Mouse (Mus musculus) limb, embryonic 10.5 days (tissue): ENCODE data around the gene Ssbp2. TPM values are rescaled to one million over a fixed set of nuclear protein-coding genes. Genes with fewer than 3 reads are reported as not detected.

Experiments
- DNase-seq: peaks from one replicate; pipeline ENCODE4 v3.0.0-alpha.2; 2017; ENCODE audit warnings: low spot score
- H3K27ac ChIP-seq: fragments of 300-500 bp; sonication (generic); 2 replicates; pipeline ENCODE4 v1.5.1; 2016; ENCODE audit warnings: mild to moderate bottlenecking
- H3K27me3 ChIP-seq: fragments of 300-500 bp; sonication (generic); 2 replicates; pipeline ENCODE4 v1.6.1; 2016; ENCODE audit warnings: low read depth, mild to moderate bottlenecking; ENCODE audit not compliant: poor library complexity, severe bottlenecking
- H3K36me3 ChIP-seq: fragments of 300-500 bp; sonication (generic); 2 replicates; pipeline ENCODE4 v1.6.1; 2016; ENCODE audit warnings: mild to moderate bottlenecking, moderate library complexity
- H3K4me1 ChIP-seq: fragments of 300-500 bp; sonication (generic); 2 replicates; pipeline ENCODE4 v1.6.1; 2016
- H3K4me3 ChIP-seq: fragments of 300-500 bp; sonication (generic); 2 replicates; pipeline ENCODE4 v1.5.1; 2016; ENCODE audit warnings: mild to moderate bottlenecking, moderate library complexity
- H3K9me3 ChIP-seq: fragments of 300-500 bp; sonication (generic); replicated peaks from 2 replicates; pipeline ENCODE4 v1.6.1; 2016; ENCODE audit warnings: mild to moderate bottlenecking
- WGBS: fragments of 180-500 bp; shearing (Covaris S2); methylation state at CpG from one replicate; pipeline ENCODE4 v1.1.7; 2016; 5-methylcytosine and 5-hydroxymethylcytosine counted together
- polyA plus RNA-seq: library from polyadenylated mRNA; unstranded; fragments of >200 nt; fragmentation: Nextera tagmentation; extraction: Ambion mirVana; gene quantifications from 2 replicates; pipeline ENCODE4 v1.2.1, GENCODE M21; 2016

Ssbp2 gene
- polyA plus RNA-seq, 1 experiment from 2014 or later, result 183 TPM

DNA sequence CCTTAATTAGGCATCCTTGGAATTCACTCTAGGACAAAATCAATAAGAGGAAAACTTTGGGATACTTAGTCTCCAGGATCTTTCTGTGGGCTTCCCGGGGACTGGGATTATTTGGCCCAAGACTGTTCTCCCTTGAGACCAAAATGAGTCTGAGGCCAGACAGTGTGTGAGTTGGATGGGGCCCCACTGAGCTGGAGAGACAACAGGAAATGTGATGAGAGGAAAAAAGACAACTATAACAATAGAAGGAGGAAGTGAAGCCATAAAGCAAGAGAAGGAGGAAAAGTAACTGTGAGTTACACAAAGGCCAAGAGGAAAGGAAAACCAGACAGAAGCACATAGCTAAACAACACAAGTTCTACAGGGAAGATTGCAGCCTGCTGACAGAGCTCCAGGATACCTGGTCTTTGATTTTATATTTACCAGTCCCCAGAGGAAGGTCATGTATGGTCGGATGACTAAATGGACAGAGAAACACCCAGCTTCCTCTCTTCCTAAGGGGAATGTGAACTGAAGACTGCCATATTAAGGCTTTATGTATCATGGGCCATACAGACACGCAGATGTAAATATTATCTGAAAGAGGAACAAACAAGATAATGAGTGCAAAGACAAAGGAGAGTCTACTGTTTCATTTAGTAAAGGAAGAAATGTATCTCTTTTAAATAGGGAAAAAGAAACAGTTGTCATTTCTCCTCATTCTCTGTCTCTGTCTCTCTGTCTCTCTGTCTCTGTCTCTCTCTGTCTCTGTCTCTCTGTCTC lies 8.5 kb upstream of the Ssbp2 start:
- DNase-seq, result no peak
- Histone ChIP-seq H3K4me1 (no peaks in the 10 kb centered on the region), H3K4me3 (no peak overlapping the region), H3K36me3 (no peaks in the 10 kb centered on the region), H3K27ac (no peak overlapping the region), H3K9me3 (no peaks in the 10 kb centered on the region), H3K27me3 (no peaks in the 10 kb centered on the region)
- WGBS, result 82% methylated on average over 3 of the region's 3 CpGs

DNA sequence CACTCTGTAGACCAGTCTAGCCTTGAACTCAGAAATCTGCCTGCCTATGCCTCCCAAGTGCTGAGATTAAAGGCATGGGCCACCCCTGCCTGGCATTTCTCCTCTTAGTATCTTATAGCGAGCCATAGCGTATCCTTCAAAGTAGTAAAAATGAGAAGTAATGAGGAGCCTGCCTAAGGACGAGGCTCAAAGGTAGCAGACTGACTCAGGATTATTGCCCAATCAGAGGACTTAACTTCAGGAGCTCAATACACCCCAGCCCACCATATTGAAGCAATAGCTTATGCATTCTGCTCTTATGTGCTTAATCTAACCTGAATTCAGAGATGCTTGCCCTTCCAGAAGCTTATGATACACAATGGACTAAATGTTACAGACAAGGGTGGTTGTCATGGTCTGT lies 7.8 kb upstream of the Ssbp2 start:
- DNase-seq, result no peak
- H3K4me3 ChIP-seq, result no peak overlapping the region
- 85% methylated on average over 3 of the region's 3 CpGs for WGBS
- no peaks in the 10 kb centered on the region for H3K27me3 ChIP-seq
- no peaks in the 10 kb centered on the region for H3K9me3 ChIP-seq
- no peaks in the 10 kb centered on the region for H3K36me3 ChIP-seq
- no peaks in the 10 kb centered on the region for H3K4me1 ChIP-seq
- no peak overlapping the region for H3K27ac ChIP-seq

DNA sequence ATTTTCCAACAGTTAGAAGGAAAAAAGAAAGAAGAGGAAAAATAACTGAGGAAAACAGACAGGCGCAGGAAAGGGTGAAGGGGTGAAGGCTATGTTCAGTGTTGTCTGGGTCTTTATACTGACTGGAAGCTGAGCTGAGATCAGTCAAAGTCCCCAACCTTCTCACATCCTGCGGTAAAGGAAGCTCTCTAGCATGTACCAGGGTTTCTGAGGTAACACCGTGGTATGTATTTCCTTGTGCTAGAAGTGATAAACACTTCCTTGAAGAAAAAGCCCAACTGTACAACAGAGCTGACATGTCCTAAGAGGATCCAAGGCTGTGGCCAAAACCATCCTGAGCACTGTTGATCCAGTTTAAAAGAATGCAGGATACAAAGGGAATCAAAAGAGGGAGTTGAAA lies 6.8 kb upstream of the Ssbp2 start:
- no peaks in the 10 kb centered on the region for H3K27me3 ChIP-seq
- no peak overlapping the region for H3K27ac ChIP-seq
- WGBS, result 94% methylated on average over 3 of the region's 3 CpGs
- H3K4me1 ChIP-seq, result peaks cover 2% of the 10 kb centered on the region; the same call in 1 of the 2 replicates
- no peak for DNase-seq
- H3K4me3 ChIP-seq, result no peak overlapping the region
- H3K9me3 ChIP-seq, result no peaks in the 10 kb centered on the region
- no peaks in the 10 kb centered on the region for H3K36me3 ChIP-seq

DNA sequence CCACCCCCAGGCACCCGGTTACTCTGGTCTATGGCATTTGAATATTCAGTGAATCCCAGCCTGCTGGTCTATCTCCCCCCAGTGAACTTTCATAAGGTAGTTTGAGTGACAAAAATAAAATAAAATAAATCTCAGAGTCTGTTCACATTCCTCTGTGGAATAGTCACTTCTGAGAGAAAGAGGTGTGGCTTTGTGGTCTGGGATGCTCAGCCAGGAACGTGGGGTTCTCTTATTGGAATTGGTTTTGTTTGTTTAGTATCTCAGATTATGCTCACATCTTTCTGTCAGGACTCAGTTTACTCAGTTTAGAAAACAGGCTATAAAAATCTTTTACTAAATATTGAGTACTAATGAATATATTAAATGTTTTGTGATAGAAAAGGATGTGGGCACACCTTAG lies 4.0 kb upstream of the Ssbp2 start:
- Histone ChIP-seq H3K9me3 (no peaks in the 10 kb centered on the region), H3K4me3 (no peak overlapping the region), H3K36me3 (no peaks in the 10 kb centered on the region), H3K4me1 (peaks cover 24% of the 10 kb centered on the region), H3K27ac (no peak overlapping the region), H3K27me3 (no peaks in the 10 kb centered on the region)
- WGBS, result 74% methylated on average over 2 of the region's 2 CpGs
- DNase-seq, result no peak

DNA sequence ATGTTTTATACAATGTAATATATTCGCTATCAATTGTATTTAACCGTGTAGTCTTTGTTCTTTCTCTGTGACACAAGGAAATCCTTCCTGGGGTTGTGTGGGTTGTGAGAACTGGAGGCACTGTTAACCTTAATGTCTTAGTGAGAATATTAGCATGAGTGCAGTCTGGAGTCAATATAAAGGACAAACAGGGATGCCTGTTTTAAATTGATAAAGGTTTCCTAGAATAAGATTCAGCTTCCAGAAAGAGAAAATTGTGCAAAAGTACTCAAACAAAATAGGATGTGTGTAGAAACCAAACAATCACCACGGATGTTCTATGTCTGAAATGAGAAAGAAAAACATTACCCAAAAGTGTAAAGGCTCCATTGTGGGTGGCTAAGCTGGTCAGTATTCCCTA lies 3.3 kb upstream of the Ssbp2 start:
- Histone ChIP-seq H3K4me1 (peaks cover 24% of the 10 kb centered on the region), H3K27ac (no peak overlapping the region), H3K4me3 (no peak overlapping the region), H3K27me3 (no peaks in the 10 kb centered on the region), H3K36me3 (no peaks in the 10 kb centered on the region), H3K9me3 (no peaks in the 10 kb centered on the region)
- no peak for DNase-seq
- WGBS, result 90% methylated on average over 3 of the region's 3 CpGs

DNA sequence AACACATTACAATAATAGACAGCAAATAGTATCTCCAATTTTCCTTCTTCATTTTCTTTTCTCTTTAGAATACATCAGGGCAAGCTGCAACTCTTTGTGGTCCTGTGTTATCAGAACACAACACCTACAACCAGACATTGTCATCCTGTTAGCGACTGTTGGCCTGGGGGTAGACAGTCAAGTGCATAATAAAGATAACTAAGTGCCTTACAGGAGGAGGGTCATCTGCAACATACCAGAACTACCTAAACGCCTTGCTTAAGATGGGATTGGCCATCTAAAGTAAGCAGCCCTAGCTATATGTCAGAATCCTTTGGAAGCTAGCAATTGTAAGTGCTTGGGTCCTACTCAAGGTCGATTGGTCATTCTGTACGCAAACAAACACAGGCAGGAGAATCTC lies 2.1 kb upstream of the Ssbp2 start:
- Histone ChIP-seq H3K27me3 (no peaks in the 10 kb centered on the region), H3K27ac (no peak overlapping the region), H3K4me1 (peaks cover 32% of the 10 kb centered on the region), H3K9me3 (no peaks in the 10 kb centered on the region), H3K4me3 (no peak overlapping the region), H3K36me3 (no peaks in the 10 kb centered on the region)
- 80% methylated on average over 4 of the region's 4 CpGs for whole genome bisulfite sequencing
- DNase-seq, result no peak

DNA sequence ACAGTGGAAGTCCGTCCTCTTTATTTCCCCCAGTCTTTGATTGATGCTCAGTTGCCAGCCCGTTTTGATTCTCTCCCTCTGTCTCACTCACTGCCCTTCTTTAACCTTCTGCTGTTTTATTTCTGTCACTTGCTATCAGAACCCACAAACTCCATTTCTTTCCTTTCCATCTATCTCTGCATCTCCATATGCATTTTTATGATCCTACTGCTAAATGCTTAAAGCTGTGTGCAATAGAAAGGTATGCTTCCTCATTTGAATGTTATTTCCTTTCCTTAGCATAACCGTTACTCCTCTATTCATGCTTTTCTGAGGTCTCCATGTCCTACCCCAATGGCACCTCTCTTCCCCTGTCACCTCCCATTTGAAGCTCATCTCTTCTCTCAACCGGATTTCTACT lies 594 bp upstream of the Ssbp2 start:
- Histone ChIP-seq H3K9me3 (no peaks in the 10 kb centered on the region), H3K36me3 (no peaks in the 10 kb centered on the region), H3K27me3 (no peaks in the 10 kb centered on the region), H3K27ac (peak overlapping the region; percentile 98), H3K4me3 (no peak overlapping the region), H3K4me1 (peaks cover 36% of the 10 kb centered on the region)
- no peak for DNase-seq
- WGBS, result 26% methylated on average over 4 of the region's 4 CpGs

DNA sequence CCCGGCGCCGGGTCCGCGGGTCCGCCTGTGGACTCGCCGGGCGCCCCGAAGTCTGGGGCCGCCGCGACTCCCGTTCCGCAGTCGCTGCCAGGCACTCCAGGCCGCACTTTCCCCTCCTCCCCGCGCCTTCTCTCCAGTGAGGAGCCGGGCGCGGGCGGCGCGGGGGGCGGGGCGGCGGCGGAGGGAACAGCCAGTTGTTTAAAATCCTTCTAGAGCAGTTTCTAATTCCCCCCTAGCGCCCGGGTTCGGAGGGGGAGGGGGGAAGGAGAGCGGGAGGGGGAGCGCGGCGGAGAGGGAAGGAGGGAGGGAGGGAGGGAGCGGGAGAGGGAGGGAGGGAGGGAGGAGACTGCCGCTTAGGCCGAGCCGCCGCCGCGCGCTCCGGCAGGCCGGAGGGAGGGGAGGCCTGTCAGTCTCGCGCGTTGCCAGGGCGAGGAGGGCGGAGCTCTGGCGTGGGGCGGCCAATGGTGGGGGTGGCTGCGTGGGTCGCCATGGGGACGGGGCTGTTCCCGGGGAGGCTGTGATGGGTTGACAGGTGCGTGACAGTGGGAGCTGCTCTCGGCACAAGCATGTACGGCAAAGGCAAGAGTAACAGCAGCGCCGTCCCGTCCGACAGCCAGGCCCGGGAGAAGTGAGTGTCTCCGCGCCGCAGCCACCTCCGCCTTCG lies 670 bp downstream of the Ssbp2 start:
- Histone ChIP-seq H3K4me1 (peaks cover 39% of the 10 kb centered on the region), H3K9me3 (no peaks in the 10 kb centered on the region), H3K4me3 (peak overlapping the region; percentile 99), H3K27ac (peak overlapping the region; percentile 98), H3K27me3 (no peaks in the 10 kb centered on the region), H3K36me3 (no peaks in the 10 kb centered on the region)
- DNase-seq, result peak; percentile 100
- WGBS, result under 1% methylated on average over 43 of the region's 70 CpGs

DNA sequence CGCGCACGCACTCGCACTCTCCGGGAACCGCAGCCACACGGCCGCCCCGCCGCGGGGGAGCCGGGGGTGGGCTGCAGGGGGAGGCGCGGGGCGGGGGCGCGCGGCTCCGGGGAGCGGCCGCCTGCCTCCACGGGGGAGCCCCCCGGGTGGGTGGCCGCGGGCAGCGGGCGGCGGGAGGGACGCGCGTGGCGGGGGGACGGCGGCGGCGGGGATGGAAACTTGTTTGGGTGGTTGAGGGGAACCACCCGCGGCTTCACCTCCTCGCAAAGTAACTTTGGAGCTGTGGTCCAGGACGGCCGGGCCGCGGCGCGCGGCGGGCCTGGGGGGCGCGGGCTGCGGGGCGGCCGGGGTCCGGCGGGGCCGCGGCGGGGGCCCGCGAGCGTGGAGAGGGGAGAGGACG lies 1.2 kb downstream of the Ssbp2 start:
- H3K9me3 ChIP-seq, result no peaks in the 10 kb centered on the region
- DNase-seq, result no peak
- peaks cover 39% of the 10 kb centered on the region for H3K4me1 ChIP-seq
- no peaks in the 10 kb centered on the region for H3K36me3 ChIP-seq
- 1% methylated on average over 35 of the region's 61 CpGs for WGBS
- H3K27me3 ChIP-seq, result no peaks in the 10 kb centered on the region
- H3K27ac ChIP-seq, result peak overlapping the region; percentile 98
- peak overlapping the region; percentile 99 for H3K4me3 ChIP-seq

DNA sequence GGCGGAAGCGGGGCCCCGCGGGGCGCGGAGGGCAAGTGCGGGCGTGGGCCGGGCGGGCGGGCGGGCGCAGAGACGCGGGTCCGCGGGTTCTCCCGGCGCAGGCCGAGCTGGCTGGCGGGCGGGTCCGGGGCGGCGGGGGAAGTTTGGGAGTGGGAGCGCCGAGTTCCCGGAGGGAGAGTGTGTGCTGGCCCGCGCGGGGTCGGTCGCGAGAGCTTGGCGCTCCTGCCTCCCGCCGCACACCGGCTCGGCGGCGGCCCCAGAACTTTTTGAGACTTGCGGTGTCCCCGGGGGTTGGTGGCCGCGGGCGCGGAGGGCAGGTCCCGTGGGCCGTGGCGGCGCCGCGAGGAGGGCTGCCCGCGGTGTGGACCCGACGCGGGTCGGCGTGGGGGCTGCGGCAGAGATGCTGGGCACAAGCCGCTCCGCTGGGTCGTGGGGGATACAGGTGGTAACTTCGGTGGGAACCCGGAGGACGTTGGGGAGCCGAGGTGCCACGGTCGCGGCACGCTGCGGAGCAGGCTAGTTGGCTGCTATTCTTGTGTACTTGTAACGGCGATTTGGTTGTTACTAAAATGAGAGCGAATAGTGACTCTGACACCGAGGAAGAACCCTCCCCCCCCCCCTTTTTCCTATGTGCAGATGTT lies 1.7 kb downstream of the Ssbp2 start:
- WGBS, result under 1% methylated on average over 72 of the region's 77 CpGs
- Histone ChIP-seq H3K36me3 (no peaks in the 10 kb centered on the region), H3K27me3 (no peaks in the 10 kb centered on the region), H3K4me1 (peaks cover 39% of the 10 kb centered on the region), H3K27ac (peak overlapping the region; percentile 98), H3K4me3 (peak overlapping the region; percentile 99), H3K9me3 (no peaks in the 10 kb centered on the region)
- peak; percentile 66 for DNase-seq

DNA sequence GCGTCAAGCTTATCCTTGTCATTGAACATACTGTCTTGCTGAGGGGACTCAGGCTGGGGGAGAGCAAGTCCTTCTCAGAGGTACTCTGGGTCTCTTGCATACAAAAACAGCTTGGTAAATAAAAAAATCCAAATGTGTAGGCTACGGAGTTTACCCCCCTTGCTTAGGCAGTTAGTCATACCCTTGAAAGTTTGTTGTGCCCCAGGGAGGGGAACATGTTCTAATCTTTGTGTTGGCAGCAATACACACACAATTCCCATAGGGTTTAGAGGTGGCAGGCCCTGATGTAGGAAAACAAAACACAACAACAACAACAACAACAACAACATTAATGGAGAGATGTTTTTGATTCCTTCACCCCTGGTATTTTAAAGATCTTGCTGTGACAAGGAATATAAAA lies 2.3 kb downstream of the Ssbp2 start:
- WGBS, result 4% methylated on average over 2 of the region's 2 CpGs
- no peaks in the 10 kb centered on the region for H3K27me3 ChIP-seq
- H3K27ac ChIP-seq, result peak overlapping the region; percentile 98
- no peaks in the 10 kb centered on the region for H3K36me3 ChIP-seq
- peaks cover 39% of the 10 kb centered on the region for H3K4me1 ChIP-seq
- H3K9me3 ChIP-seq, result no peaks in the 10 kb centered on the region
- peak overlapping the region; percentile 99 for H3K4me3 ChIP-seq
- DNase-seq, result no peak

DNA sequence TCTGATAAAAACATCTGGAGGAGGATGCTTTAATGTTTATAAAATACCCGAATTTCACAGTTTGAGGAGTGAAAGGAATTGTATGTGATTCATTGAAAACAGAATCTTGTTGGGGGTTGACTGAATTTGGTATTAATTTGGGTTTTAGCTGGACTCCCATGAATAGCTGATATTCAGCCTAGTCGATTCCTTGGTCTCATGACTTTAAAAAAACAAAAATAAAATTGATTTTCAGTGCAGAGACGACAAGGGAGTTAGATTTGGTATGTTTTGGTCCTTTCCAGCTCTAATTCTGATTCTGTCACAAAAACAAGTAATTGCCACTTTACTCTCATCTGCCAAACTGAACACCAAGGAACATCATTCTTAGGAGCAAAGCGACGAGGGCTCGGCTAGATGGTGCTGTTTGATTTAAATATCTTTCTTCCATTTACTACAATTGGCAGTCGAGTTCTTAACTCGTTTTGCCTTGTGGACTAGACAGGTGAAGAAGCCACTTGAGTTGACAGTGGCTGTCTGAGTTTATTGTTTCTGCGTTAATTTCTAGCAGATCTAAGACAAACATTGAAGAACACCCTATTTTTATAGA lies 2.9 kb downstream of the Ssbp2 start:
- no peaks in the 10 kb centered on the region for H3K27me3 ChIP-seq
- H3K27ac ChIP-seq, result no peak overlapping the region
- 44% methylated on average over 9 of the region's 9 CpGs for WGBS
- no peaks in the 10 kb centered on the region for H3K36me3 ChIP-seq
- H3K4me1 ChIP-seq, result peaks cover 39% of the 10 kb centered on the region
- H3K4me3 ChIP-seq, result peak overlapping the region; percentile 99
- no peaks in the 10 kb centered on the region for H3K9me3 ChIP-seq
- no peak for DNase-seq
